Mouse (Mus musculus) 416B (cell line): ENCODE measurements at regions not wholly inside any gene's neighbourhood (a gene's known extent, or its start where the extent isn't known, plus 50 kb on each side); places are given as distances from the start of the nearest gene placed in this dataset.

Experiments used
- DNase-seq: peaks from one replicate; pipeline ENCODE4 v3.0.0; 2011; ENCODE audit warnings: low read depth

DNA sequence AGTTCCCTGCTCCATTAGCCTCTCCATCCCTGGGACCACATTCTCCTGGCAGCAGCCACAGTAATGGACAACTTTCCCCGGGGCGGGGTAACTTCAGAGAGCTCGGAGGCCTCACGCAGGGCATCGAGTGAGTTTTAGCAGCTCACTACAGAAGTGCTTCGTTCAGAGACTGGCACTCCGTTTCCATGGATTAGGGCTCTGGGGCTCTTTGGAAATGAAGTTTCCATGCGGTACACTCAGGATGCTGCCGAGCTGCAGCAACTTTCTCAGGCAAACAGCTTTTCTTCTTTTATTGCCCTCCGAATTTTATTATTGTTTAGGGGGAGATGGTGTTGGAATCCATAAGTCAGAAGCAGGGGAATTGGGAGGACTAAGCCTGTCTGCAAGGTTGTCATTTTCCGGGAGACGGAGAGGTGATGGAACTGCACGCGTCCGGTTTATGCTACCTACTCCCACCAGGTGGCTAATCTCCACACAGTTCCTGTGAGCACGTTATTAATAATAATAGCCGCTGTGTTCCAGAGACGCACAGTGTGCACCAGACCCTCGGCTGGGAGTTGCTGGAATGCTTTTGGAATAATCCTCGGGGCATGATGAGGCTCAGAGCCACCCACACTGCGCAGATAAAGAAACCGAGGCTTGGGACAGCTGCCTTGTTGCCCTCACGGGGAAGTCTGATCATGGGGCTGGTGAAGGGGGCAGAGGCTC, 460.4 kb upstream of the 3110018I06Rik start:
- no peak for DNase-seq

DNA sequence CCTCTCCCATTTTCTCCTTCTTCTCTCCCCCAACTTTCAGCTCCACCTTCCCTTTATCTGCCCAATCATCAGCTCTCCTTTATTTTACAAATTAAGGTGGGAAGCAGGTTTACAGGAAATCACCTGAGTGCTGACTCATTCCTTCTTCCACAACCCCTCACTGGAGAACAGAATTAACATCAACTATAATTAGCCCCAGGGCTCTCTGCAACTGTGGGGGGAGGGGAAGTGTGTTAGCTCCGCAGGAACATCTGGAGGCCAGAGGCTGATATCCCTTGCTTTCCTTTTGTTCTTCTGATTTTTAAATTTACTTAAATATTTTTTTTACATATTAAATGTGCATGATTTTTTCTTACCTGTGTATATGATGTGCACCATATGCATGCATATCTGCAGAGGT, 459.4 kb upstream of the 3110018I06Rik start:
- DNase-seq: no peak

DNA sequence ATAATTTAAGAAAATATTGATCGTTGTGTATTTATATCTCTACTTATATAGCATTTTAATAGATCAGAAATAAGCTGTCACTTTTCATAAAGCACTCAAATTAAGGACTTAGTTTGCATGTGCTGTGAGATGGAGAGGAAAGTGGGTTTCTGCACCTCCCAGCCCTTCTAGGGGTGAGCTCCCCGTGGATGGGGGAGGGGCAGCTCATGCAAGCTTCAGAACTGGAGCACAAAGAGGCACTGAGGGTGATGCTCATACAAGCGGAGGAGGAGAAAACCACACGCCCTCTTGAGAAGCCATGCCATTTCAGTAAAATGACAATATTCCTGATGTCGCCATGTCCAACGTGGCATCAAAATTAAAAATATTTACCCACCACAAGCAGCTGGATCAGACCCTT, 452.1 kb upstream of the 3110018I06Rik start:
- DNase-seq: no peak

DNA sequence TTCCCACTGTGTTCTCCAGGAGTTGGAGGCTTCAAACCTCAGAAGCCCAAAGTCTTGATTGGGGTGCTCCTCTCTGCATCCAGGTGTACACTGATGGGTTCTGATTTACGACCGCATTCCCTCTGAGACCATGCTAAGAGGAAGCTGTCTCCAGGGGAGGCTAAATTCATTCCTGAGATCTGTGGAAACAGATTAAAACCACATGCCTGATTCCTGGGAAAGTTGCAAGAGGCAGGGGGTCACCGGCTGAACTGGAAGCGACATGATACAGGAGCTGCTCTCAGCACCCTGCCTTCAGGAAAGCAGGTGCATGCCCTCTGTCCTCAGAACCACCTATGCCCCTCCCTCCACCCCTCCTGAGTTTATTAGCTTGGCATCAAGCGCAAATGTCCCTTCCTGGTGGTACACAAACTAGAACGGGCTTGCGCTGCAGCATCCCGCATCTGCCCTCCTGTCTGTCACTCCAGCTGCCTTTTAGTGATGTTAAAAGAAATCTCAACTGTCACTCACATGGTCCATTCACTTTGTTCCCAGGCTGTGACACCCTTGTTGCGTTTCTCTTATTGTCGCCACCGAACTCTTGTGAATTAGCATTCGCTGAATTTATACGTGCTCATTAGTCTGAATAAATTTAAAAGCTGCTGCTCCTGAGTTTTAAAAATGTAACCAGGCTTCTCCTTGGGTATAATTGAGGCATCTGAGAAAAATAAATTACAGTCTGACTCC, 446.3 kb upstream of the 3110018I06Rik start:
- no peak for DNase-seq

DNA sequence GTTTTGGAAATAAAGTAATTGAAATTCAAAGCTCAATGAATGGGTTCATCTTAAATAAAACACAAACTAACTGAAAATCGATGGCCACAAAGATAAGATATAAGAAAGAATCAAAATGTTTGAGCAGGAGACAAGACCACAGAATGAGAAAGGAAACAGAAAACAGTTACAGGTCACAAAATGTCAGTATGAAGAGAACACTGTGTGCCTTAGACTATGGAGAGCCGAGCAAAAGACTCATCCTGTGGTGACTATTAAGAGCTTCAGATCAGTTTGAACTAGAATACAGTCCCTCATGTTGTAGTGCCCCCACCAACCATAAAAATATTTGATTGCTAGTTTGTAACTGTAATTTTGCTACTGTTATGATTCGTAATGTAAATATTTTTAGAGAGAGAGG, 441.9 kb upstream of the 3110018I06Rik start:
- DNase-seq: no peak

DNA sequence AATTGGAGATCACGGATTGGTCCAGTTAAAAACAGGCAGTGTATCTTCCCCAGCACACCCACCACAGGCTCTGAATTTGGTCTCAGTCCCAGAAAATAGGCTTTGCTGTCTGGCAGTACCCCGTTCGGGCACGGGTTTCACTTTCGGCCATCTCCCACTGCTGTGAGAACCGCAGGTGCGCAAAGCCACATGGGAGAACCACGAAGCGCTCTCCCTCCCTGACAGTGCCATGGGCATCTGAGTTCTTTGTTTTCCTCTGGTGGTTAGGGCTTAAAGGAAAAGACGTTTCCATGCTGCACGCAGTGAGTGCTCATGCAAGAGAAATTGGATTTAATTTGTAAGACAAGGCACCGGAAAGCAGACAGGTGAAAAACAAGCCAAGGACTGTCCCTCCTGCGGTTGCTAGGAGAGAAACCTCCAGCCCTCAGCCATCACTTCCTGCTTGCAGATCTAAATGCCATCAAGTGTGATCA, 441.3 kb upstream of the 3110018I06Rik start:
- no peak for DNase-seq

DNA sequence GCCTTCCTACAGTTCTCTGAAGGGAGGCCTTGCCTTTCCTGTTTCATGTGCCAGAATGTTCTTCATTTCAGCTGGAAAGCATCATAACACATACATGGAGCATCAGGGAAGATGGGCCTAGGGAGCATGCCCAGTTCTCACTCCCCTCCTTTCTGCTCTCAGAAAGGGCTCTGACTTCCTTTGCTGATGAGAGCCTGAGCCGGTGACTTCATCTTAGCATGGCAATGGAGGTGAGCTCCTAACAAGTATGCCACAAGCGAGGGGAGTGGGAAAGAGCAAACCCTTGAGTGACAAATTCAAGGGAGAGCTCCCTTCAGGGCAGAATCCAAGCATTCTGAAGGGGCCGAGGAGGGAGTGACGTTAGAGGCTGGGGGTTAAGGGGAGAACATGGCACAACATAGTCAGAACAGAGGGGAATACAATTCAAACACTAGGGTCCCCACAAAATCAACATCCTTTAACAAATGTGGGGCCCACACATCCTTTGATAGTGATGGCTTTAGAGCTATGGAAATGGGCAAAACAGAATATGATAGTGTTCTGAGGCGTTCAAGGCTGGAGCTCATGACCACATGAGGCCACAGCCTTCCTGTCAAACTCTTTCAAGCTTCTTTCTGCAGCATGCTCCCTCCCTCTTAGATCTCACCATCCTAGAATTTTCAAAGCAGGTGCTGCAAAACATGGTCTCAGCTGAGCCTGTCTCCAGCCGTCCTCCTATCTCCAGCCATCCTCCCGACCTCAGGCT, 437.4 kb upstream of the 3110018I06Rik start:
- DNase-seq: no peak

DNA sequence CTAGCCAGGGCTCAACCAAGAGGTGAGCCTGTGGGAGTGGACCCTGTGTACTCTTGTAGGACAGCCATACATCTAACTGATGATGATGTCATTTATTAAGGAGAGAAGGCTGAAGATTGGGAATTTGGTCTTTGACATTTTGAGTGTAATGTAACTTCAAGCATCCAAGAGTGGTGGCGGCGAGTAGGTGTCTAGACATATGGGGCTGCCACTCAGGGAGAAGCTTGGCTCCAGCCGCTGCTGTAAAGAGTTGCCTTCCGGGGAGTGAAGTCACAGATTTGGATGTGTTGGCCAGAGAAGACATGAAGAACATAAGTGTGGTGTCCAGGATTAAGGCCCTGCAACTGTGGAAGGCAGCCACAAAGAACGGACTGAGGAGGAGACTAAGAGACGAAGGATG, 436.3 kb upstream of the 3110018I06Rik start:
- no peak for DNase-seq

DNA sequence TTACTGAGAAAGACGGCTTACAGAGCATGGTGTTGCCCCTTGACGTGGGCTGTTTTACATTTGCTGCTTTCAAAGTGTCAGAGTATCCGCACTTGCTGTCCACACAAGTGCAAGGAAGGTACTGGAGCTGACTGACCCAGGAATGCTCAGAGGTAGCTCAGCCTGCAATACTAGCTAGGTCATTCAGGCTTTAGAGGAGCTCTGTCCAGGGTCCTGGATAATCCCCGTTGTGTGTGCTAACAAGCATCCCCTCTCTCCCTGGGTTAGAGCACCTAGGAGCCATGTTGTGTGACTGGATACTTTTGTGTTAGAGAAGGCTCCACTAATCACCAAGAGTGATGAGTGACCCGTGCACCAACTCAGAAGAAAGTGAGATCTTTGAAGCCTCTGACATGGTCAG, 431.9 kb upstream of the 3110018I06Rik start:
- DNase-seq: no peak

DNA sequence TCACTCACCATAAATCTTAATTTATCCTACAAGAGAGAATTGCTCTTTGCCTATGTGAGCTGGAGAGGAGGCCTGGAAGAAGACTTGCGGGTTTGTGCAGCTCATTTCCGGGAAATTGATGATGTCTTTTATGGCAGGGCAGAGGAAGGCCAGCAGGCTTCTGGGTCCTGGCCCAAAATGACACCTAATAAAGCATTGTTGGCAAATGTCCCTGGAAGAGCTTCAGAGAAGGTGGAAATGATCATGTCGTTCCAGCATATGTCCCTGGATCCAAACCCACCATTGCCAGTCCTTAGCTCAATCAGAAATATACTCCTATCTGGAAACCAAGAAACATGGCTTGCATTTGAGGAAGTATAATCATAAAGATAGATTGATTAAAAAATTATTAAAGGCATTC, 427.9 kb upstream of the 3110018I06Rik start:
- DNase-seq: no peak

DNA sequence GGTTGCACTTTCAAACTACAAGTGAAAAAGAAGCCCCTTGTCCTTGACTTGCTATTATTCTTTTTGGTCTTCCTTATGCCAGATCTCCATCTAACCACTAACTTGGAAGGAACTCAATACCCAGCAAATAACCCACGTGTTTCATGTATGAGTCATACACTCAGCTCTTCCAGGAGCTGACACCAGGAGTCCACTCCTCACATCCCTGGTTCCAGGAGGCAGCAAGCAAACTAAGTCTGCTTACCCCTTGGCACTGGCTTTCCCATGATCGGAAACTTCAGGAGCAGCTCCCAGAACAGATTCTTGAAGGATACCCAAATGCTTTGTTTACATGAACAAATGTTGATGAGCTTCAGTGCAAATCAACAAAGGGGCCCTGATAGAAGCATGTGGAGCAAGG, 421.1 kb upstream of the 3110018I06Rik start:
- peak; percentile 1 for DNase-seq

DNA sequence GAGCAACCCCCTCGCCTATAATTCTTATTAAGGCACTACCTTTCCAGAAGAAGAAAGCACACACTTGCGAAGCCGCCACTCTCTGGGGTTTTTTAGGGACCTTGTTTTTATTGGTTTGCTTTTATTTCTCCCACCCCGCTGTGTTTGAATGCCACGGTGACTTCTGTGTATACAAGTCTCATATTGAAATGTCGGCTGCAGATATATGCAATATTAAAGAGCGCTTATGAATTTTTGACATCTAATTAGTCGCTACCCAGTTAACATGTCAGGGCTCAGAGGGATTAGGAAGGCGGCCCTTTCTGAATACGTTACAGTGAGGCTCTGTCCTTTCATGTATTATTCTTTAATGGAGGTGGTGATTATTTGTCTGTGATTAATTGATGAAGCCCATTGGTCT, 405.9 kb upstream of the 3110018I06Rik start:
- no peak for DNase-seq

DNA sequence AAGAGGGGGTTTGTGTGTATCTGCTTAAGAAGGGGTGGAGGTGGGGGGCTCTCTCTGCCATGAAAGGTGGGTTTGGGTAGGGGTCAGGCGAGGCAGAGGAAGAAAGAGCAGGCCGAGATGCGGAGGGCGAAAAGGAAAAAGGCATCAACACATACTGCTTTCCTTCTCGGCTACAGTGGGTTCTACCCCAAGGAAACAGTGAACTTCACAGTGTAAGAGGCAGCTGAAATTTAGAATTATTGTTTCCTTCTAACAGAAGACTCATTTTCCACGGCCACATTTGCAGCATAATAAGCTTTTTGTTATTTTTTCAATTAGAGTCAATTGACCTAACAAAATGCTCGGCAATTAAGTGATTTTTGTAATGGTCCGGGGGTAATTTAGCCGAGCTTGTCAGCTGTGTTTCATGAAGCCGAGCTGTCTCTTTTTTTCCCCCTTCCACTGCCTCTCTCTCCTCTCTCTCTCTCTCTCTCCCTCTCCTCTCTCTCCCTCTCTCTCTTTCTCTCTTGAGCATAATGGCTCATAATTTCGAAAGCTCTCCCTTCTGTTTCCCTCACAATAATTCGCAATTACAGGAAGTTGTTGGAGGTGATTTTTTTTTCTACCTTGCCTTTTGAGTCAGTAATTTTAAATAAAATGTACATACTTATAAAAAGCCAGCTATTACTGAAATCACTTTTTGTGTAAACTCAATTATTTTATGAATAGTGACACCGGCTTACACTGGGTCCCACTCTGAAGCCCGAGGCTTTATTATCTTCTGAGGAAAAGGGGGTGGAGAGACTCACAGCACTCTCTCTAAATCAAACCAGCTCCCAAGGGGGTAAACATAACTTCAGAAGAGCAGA, 403.1 kb upstream of the 3110018I06Rik start:
- no peak for DNase-seq

DNA sequence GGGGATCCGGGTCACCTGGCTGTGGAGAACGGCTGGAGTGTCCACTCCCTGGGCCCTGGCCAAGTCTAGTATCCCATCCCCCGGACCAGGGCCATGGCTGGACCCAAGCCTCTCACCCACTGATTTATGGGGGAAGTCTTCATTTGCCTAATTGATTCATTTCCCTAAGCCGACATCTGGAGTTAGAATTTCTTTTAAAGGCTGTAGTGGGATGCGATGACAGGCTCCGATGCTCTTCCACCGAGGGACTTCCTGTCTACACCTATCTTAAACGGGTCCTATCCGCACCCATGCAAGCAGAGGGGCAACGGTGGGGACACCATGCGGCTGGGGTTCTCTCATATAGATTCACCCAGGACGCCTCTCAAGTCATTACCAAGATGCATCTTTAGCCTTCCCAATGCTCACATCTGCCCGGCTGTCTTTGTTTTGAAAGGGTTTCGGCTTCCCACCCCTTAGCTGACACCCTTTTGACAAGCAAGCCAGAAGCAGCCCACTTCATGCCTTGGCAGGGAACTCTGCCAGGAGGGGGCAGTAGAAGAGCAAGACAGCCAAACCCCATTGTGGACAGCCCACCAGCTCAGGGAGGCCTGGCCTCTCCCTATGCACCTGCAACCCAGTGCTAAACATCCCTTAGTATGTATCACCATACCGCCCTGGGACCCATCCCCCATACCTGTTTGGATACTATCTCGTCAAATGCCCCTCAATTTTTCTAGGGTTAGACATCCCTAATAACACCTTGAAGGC, 402.4 kb upstream of the 3110018I06Rik start:
- DNase-seq: no peak

DNA sequence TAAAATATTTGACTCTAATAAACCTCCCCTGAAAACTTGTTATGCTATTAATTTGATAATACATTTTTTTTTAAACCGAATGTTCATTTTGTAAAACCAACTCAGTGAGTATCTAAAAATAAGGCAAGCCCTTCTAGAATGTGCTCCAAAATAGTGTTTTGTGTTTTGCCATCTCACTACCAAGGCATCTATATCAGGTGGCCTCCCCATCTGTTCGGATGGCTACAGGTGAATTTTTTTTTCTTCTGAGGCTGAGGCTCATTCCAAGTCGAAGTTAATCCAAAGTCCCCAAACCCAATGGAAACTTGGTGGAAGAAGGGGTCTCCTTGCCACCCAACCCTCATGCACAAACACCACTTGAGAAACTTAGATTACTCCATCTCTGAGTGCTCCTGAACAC, 396.3 kb upstream of the 3110018I06Rik start:
- no peak for DNase-seq

DNA sequence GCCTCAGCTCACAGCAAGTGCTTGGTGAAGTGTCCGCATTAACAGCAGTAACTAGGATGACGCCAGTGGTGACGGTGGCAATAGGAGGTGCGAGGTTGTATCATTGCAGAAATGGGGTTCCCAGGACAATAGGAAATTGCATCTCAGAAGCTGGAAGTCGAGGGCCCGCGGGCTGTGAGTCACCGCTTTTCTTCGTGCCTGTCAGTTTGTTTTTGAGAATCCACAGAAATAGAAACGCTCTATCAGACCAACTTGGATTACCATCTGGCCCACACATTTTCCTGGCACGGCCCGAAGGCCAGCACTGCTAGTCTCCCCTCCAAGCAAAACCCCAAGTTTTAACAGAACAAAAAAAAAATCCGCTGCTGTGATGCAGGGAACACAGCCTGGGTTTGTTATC, 395.1 kb upstream of the 3110018I06Rik start:
- DNase-seq: no peak

DNA sequence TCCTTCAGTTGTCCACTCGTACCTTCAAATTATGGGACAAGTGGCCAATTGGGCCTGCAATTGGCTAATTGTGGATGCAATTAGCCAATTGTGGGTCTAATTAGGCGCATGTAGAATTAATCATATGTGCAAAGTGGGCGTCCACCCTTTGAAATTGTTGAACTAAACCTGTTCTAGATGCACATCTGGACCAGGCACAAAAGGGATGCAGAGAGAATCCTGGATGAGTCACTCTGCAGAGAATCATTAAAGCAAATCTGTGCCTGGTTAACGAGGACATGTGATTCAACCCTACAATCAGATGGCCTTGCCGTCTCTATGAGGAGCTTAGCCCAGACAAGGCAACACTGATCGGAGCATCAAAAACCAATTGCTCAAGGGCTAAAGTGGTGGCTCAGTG, 393.0 kb upstream of the 3110018I06Rik start:
- no peak for DNase-seq

DNA sequence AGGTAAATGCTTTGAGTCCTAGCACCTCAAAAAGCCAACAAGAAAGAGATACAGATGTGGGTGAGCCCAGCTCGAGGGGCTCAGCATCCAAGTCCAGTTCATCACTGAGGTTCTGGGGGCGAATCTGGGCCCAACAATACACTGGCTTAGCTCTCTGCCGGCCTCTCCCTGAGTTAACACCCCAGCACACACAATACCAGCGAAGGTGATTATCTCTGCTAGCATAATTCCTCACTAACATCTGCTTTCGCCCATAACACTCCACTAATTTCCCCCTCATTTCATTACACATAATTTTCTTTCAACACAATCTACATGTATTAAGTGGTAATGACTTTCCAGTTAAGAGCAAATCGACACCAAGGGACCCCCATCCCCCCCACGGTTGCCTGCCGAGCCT, 383.9 kb upstream of the 3110018I06Rik start:
- no peak for DNase-seq

DNA sequence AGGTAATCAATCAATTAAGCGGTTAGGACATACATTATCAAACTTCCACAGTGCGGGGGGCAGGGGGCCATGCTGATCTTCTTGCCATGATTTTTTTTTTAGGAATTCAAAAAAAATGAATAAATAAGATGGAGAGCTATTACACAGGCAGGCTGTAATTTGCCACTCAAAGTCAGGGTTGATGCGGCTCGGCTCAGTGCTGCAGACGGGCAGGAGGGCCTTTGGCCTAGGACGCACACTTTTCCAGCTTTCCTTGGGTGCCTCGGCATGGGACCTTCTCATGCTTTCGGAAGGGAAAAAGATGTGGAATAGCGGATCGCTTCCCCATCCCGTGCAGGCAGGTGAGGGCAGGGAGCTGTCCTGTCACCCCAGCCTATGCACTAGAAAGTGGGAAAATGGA, 383.4 kb upstream of the 3110018I06Rik start:
- DNase-seq: no peak

DNA sequence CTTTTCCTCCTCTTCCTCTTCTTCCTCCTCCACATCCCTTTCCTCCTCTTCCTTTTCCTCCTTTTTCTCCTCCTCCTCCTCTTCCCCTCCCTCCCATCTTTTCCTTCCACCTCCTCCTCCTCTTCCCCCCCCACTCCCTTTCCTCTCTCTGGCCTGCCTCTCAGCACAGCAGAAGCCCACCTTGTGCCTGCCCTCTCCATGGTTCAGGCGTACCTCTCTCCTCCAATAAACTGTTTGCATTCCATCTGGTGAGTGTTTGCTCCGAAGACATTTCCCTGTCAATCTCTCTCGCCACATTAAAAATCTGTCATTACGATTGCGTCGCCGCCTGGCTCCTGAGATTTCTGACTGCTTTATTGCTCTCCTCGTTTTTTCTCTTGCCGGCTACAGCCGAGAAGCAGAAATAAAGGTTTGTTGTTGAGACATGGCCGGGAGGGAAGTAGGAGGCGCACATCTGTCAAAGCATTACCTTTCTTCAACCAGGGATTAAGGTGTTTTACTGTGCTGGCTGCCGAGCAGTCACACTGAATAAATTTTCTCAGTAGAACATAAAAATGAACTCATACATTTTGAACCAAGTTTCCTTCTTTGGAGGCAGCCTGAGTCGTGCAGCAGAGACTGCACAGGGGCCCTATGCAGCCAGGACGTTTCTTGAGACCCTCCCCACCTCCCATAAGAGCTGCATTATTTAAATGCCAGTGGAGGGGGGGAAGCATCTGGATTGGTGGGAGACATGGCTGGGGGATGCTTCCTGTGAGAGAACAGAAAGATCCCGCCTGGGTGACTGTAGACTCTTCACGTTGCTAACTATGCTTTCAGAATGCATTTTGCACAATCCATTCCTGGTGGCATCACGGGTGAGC, 376.3 kb upstream of the 3110018I06Rik start:
- DNase-seq: no peak
